Mouse (Mus musculus): ENCODE results near the gene Slc9a3r1.

Slc9a3r1 gene

DNA sequence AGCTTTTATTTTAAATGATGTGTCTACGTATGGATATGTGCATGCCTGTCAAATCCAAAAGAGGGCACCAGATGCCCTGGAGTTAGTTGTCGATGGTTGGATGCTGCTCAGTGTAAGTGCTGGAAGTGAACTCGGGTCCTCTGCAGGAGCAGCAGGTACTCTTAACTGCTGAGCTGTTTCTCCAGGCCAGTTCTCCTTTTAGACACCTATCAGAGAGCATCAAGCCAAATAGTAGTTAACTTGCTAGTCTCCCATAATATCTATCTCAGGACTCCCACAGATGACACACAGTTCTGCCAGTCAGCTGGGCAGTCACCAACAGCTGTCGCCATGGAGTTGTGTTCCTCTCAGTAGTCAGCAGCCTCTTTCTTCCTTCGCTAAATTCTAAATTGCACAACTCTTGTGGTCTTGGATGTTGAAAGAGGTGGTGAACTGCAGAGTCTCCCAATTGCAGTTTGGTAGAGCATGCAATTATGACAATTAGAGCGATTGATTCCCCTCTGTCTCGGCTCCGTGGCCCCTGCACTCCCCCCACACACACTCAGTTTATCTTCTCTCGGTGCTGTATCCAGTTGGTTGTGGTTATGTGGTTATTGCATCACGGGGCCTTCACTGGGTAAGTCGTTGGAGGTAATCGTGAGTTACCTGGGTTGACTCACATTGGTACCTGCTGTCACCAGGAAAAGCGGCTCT is 25.5 kb downstream of the Slc9a3r1 start:
- in situ Hi-C loops (cut with MboI, MseI) = no loop called here

DNA sequence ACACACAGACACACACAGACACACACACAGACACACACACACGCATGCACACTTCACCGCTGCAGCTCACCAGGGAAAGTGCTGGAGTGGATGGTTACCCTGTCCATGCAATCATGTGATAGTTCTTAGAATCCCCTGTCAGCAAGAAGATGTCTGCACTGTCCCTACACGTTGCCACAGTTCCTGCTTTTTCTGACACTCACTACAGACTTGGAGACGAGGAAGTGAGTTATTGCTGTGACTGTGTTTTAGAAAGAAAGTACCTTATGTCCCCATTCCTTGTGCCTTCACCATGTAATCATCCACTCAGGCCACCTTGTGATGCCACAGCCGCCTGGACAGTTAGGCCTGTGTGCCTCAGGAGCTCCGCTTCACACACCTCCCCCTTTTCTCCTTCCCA is 26.2 kb downstream of the Slc9a3r1 start:
- in situ Hi-C loops (cut with MboI, MseI) = no loop called here

DNA sequence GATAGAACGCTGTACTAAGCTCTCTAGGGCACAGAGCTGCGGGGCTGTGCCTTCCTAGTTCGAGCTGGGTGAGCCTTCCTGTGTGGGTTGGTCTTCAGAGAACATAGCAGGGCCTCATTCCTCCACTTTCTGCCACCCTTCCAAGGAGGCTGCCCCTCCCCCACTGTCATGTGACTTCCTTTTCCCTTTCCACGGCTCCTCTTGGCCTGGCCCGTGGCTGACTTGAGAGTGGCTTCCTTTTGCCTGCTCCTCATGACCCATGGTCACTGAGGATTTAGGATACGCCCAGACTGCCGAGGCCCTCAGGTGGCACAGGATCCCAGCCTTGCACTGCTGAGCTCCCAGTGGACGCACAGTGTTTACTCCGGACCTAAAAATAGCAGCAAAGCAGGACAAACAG is 29.0 kb downstream of the Slc9a3r1 start:
- in situ Hi-C loops (cut with MboI, MseI) = no loop called here

DNA sequence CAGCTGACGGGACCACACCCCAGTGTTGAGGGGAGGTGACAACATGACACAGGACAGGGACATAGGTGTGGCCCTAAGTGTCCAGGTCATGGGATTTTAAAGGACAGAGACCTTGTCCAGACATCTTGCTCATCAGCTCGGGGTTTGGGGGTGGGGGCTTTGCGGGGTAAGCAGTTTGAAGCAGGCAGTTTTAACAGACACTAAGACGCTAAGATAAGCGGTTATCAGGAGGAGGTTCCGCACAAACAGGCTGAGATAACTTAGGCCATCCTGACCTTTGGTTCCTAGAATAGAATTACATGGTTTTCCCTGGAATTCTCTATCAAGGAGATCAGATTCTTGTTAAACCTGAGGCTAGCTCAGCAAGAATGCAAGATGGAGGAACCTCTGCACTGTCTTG is 31.6 kb downstream of the Slc9a3r1 start:
- in situ Hi-C loops (cut with MboI, MseI) = no loop called here

DNA sequence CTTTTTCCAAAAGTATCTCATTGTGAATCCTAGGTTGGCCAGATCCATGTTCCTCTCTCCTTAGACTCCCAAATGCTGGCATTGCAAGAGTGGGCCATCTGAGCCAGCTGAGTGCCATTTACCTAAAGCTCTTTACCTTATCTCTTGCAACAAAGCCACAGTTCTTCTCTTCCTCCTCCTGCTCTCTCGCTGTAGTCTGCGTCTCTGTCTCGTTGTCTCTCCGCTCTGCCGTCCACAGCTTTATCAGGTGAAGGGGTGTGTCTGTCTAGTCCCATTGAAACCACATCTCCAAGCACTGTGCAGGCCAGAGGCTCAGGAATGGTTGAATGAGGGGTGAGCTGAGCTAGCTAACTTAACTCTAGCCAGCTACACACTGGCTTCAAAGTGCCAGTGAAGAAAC is 32.8 kb downstream of the Slc9a3r1 start:
- in situ Hi-C loops (cut with MboI, MseI) = no loop called here

DNA sequence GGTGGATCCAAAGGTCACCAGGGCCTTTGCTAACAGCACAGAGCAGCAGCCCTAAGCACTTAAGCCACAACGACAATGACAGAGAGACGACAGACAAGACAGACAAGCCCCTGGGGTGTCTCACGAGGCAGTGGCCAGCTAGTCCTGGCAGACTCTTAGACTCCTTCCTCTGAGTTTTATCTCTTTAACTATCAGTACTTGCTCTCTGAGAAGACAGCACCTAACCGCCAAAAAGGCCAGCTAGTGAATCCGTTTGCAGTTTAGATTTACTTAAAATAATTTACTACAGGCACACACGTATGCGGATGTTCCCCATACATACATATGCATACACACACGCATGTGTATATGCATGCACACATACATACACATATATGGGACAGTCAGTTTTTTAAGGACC is 34.4 kb downstream of the Slc9a3r1 start:
- in situ Hi-C loops (cut with MboI, MseI) = no loop called here

DNA sequence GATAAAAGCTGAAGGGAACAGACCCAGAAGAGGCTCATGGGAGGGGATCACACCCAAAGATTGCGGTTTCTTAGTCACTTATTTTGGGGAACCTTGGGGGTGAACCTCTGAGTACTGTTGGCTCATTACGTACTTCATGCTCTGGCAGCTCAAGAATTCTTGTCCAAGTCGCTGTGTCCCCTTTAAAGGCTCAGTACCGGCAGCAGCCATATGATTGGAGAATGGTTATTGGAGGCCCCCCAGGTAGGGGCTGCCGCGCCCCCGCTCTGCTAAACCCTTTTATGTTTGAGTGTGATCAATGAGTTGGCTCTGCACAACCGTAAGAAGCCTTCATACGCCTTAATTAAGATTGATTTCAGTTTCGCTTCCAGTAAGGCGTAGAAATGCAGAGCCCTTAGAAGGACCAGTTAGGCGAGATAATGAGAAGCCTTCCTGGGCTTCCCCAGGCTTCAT is 35.8 kb downstream of the Slc9a3r1 start:
- in situ Hi-C loops (cut with MboI, MseI) = no loop called here

DNA sequence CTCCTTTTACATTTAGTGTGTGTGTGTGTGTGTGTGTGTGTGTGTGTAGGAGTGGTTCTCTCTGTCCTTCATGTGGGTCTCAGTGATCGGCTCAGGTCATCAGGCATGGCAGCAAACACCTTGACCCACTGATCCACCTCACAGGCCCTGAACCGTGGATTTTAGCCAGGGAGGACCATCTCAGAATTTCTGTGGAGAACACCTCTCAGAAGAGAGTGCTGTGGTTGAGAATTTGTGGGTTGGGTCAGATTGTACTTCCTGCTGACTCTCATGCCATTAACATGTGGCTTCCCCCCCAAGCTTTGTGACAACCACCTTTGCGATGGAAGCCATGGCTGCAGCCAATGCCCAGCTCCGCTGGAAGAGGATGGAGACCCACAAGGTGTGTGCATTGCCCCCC is 37.4 kb downstream of the Slc9a3r1 start:
- in situ Hi-C loops (cut with MboI, MseI) = no loop called here

DNA sequence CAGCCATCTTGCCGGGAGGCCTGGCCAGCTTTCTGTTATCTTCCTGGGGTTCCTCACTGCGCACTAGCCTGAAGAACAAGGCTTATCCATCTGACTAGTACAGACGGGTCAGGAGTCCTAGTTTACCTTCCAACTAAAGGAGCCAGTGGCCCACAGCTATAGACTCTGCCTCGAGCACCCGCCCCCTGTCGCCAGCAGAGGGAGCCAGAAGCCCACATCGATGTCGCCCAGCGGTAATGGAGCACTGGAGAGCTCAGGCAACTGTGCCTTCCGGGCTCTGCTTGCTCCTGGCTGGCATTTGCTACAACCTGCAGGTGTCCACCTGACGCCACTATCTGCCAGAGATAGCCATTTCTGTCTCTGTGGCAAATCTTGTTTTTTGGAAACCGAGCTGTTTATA is 39.2 kb downstream of the Slc9a3r1 start:
- in situ Hi-C loops (cut with MboI, MseI) = no loop called here

DNA sequence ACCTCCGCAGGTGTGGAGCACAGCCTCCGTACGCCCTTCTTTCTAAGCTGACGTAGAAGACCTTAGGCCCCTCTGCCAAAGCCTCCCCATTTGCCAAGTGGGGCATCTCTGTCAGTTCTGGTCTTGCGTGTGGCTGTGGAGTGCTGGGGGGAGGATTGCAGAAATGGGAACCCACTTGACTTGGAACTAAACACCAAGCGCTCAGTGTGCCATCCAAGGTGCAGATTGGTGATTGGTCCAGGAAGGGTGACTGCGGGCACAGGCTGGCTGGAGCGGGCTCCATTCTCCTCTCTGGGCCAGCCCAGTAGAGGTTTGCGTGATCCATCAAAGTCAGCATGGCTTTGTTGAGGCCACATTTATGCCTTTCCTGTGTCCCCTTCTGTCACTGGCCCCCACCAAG is 39.6 kb downstream of the Slc9a3r1 start:
- in situ Hi-C loops (cut with MboI, MseI) = no loop called here

DNA sequence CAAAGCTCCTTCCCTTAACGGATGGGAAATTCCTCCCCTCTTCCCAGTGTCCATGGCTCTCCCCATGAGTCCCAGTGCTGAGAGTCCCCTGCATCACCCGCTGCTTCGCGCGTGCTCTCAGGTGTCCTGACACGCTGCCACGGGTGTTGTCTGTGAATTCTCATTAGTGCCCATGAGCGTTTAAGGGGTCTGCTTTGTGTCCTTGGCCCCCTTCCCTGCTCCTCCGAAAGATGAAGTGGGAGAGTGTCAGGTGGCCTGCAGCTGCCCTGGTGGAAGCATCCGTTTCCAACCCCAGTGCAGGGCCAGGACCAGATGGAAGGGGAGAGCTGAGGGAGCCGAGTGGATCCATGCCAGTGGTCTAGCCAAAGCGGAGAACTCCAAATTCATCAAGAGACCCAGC is 45.0 kb downstream of the Slc9a3r1 start:
- in situ Hi-C loops (cut with MboI, MseI) = loop anchor here (5.0 kb wide), 1 partner anchor 54 kb away; no protein-coding TSS in a partner anchor

DNA sequence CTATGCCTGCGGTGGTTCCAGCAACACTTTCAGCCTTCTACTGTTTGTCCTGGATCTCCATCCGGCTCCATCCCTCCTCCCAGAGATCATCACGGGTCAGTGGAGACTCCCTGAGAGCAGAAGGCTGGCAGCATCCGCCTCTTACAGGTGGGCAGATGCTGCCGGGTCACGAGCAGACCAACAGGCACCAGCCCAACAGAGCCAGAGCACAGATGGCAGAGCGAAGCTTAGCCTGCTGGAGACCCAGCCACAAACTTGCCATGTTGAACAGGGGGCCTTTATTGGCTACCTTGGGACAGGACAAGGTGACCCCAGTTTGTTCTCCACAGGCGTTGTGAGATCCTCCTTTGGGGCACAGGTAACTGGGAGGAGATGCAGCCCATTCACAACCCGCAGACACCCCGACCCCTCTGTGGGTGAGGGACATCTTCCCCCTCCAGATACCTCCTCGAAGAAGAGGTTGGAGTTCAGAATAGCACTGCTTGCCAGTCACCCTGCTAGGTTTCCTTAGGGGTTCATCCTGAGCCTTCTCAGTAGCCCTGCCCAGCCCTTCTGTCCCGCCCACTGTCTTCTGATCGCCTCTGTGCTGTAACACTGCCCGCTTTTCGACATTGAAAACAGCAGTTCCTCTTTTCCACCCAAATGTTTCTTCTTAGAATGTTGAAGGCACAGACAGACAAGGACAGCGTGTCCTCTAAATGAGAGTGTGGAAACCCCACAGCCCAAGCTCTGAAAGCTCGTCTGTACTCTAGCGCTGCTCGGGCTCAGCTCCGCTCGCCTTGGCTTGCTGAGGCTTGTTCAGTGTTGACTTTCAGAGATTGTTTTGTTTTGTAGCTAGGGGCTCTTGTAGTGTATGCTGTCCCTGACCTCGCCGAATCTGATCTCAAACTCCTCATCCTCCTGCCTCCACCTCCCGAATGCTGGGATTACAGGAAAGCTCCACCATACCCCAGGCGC is 45.9 kb downstream of the Slc9a3r1 start:
- in situ Hi-C loops (cut with MboI, MseI) = loop anchor here (5.0 kb wide), 1 partner anchor 53 kb away; no protein-coding TSS in a partner anchor

DNA sequence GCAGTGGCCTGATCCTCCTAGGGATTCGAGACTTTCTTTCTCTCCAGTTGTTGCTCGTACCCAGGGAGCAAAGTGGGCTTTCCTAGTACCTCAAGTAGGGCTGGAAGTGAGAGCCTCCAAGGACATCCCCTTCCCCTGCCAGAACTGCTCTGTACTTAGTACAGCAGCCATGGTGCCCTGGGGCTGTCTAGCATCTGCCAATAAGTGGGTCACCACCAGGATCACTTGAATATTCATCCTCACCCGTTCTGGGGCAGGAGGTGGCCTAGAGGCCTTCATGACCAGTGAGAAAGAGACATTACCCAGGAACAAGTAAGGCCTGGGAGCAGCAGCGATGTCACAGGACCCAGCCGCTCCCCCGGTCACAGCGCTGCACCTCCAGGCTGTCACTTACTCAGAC is 46.8 kb downstream of the Slc9a3r1 start:
- in situ Hi-C loops (cut with MboI, MseI) = loop anchor here (5.0 kb wide), 1 partner anchor 52 kb away; no protein-coding TSS in a partner anchor

DNA sequence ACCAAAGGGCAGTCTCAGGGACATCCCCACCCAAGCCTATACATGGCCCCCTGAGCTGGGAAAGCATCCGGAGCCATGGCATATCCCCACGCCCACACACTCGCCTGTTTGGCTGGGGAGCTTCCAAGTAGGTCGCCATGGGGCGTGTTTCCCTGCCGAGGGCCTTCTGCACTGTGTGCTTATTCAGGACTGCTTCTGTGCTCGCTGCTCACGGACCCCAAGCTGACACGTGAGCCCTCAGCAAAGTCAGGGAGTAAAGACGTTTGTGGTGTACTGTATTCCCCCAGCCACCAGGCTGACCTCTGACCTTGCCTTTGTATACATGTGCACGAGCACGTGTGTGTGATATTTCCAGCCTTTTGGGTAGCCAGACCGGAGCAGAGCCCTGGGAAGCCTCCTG is 49.0 kb downstream of the Slc9a3r1 start:
- in situ Hi-C loops (cut with MboI, MseI) = no loop called here

DNA sequence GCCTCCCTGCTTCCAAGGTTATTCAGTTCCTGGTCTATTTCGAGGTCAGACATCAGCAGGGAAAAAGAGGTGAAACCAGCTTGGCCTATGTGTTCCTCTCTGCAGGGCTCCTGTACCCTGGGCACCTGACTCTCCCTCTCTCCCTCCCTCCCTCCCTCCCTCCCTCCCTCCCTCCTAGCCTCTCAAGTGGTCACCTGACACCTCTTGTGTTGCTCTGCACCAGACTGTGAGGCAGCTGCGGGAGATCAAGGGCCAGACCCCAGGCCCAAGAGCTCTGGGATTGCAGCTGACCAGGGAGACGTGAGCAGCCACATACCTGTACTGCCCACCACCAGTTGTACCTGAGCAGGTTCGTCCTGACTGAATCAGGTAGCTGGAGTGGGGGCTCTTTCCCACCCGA is 52.0 kb downstream of the Slc9a3r1 start:
- in situ Hi-C loops (cut with MboI, MseI) = no loop called here

DNA sequence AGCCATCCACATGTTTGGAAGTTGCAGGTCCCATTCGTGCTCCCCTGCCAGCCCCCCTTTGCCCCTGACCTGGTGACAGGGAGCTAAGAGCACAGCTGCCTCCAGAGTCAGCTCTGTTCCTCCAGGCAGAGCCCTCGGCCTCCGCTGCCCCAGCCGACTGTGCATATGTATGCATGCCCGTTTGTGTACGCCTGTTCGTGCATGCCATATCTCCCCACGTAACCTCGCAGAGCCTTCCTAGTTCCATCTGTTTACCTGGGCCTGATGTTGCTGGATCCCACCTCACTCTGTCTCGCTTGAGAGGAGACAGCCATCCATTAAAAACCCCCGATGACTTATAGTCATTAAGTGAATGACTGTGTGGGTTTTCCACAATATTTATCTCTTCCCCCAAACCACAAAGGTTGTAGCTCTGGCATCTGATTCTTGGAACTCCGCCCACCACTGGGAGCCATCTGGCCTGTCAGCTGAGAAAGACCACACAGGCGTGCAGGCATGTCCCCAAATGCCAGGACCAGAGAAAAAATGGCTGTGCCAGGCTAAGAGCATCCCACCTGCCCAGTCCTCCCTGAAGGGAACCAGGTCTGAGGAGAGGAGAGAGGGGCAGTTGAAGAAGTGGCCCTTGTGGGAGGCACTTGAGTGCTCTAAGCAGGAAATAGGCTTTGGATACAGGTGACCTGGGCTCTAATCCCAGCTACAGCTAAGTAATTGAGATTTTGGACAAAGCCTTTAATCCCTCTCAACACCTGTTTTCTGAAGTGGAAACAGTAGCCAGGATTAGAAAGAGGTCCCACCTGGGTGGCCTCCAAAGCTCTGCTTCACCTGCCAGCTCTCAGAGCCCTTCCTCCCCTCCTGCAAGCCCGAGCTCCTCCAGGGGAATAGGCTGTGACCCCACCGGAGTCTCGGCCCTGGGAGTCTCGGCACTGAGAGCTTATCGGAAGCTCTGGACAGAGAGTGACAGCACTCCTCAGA is 54.6 kb downstream of the Slc9a3r1 start:
- in situ Hi-C loops (cut with MboI, MseI) = no loop called here

DNA sequence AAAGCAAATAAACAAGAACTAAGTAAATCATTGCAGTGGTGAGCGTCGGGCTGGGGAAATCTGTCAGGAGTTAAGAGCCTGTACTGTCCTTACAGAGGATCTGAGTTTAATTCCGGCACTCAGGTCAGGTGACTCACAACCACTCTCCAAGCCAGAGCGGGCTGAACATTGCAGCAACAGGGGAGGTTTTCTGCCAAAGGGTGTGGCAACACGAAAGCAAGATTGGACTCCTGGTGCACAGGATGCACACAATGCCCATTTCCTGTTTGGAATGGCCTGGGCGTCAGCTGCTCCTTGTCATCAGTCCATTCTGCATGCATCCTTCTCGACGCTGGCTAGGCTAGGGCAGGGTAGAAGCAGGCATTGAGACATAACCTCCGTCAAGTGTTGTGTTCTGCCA is 56.1 kb downstream of the Slc9a3r1 start:
- in situ Hi-C loops (cut with MboI, MseI) = no loop called here

DNA sequence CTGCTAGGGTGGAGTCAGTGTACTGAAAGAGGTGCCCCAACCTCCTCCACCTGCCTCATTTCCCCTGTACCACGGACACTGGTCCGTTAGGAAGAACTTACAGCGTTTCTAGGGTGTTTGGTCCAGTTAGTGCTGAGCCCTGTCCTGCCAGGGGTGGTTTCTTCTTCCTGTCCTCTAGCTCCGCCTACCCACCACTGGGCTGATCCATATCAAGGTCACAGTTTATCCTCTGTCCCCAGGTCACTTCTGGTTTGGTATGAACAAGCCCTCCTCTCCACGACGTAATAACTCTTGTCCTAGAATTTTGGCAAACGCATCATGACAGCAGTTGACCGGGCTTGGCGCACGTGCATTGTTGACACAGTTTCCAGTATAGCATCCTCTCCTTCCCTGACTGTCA is 56.5 kb downstream of the Slc9a3r1 start:
- in situ Hi-C loops (cut with MboI, MseI) = loop anchor here (5.0 kb wide), 1 partner anchor 958 kb away; no protein-coding TSS in a partner anchor

DNA sequence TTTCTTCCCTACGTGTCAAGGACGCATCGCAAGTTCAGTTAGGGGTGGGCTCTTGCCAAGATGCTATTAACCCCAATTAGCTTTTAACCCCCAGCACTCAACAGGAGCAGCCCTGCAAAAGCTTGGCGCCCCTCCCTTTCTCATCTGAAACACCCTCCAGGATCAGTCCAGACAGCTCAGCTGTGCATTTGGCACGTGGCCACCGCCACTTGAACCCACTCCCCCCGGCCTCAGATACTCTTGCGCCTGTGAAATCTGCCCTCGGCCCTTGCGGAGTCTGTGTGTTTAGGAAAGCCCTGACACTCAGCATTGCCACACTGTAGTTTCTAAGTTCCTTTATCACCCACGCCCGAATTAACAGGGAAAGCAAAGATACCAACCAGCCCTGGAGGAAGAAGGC is 58.9 kb downstream of the Slc9a3r1 start:
- in situ Hi-C loops (cut with MboI, MseI) = loop anchor here (5.0 kb wide), 1 partner anchor 955 kb away; no protein-coding TSS in a partner anchor

DNA sequence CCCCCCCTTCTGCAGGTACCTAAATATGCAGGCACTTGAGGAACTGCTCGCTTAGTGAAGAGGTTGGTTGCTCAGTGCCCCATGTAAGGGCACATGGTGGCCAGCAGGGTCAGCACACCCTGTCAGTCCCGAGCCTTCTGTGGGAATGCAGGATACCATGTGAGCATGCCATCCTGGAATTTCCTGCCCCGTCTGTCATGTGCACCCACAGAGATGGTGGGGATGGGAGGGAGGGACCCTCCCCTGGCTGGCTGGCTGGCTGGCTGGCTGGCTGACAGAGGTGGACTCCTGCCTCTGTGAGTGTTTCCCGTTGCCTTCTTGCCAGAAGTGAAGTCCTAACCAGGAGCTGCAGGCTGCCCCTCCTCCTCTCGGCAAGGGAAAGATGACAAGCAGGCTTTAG is 59.4 kb downstream of the Slc9a3r1 start:
- in situ Hi-C loops (cut with MboI, MseI) = loop anchor here (5.0 kb wide), 1 partner anchor 955 kb away; no protein-coding TSS in a partner anchor

DNA sequence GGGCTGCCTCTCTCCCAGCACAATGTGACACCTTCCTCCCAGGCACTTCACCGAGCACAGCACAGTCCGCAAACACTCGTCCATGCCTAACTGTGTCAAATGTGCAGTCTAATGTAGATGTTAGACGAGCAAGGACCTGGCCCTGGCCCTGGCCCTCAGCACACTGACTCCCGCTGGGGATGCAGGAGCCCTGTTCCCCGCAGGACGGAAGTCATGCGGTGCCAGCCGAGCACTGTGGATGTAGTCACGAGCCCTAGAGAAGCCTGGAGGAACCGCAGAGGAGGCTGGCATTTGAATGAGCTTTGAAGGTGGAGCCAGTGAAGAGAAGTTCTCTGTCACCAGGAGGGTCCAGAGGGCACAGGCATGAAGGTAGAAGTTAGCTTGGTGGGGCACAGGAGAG is 60.3 kb downstream of the Slc9a3r1 start:
- in situ Hi-C loops (cut with MboI, MseI) = loop anchor here (5.0 kb wide), 1 partner anchor 954 kb away; no protein-coding TSS in a partner anchor
